Mouse (Mus musculus): Measurements from ENCODE around the gene Itpk1. TPM values are rescaled to one million over a fixed set of nuclear protein-coding genes. Genes with fewer than 3 reads are reported as not detected.

Gene Itpk1
- polyA plus RNA-seq, 1 experiment = 324 TPM

DNA sequence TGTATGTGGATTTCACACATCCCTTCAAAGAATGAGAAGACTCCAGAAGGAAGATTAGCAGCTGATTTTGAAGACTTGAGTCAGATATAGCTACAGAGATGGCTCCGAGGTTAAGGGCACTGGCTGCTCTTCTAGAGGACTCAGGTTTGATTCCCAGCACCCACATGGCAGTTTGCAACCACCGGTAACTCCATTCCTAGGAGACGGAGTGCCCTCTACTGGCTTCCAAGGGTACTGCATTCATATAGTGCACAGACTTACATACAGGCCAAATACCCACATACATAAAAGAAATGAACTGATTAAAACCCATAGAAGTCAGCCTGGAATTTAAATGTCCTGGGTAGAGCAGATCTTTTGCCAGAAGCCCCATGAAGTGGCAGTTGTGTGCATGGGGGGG, 106.2 kb downstream of the Itpk1 start:
- TF ChIP-seq POLR2A (IDR thresholded peaks at IDR 0.05; ENCODE audit: low read depth, low read length) = no peak
- peak; percentile 52; the same call in 1 of the 2 replicates for TF ChIP-seq CTCF (IDR thresholded peaks at IDR 0.05; ENCODE audit: extremely low read depth, insufficient read length, insufficient replicate concordance, low read depth, low read length)
- Histone ChIP-seq H3K36me3 (ENCODE audit: control insufficient read depth, insufficient read depth, low read length) (peaks cover 21% of the 10 kb centered on the region), H3K4me1 (ENCODE audit: control insufficient read depth, insufficient read depth, insufficient read length, low read length) (peaks cover 40% of the 10 kb centered on the region), H3K27ac (ENCODE audit: insufficient read depth, low read depth, low read length) (no peak overlapping the region), H3K27me3 (ENCODE audit: control insufficient read depth, insufficient read depth, low read length) (no peaks in the 10 kb centered on the region), H3K4me3 (ENCODE audit: low read depth, low read length) (no peak overlapping the region)
- 97% methylated on average over 3 of the region's 3 CpGs for WGBS

DNA sequence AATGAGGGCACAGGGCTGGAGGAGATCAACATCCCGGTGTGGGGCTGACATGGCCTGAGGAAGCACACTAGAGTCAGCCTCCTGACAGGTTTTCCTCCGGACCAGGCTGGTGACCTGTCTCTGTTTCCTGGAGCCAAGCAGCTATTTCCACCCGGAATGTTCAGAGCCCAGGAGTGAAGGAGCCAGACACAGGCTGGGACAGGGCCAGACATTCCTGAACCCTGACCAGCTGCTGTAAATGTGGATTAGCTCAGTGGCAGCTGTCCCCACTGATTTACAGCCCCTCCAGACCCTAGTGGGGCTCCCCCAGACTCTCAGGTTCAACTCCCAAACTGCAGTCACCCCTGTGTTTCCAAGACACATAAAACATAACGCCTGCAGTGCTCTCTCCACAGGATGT, 107.3 kb downstream of the Itpk1 start:
- no peak overlapping the region for H3K4me3 ChIP-seq (ENCODE audit: low read depth, low read length)
- no peak for TF ChIP-seq CTCF (IDR thresholded peaks at IDR 0.05; ENCODE audit: extremely low read depth, insufficient read length, insufficient replicate concordance, low read depth, low read length)
- TF ChIP-seq POLR2A (IDR thresholded peaks at IDR 0.05; ENCODE audit: low read depth, low read length) = no peak
- H3K4me1 ChIP-seq (ENCODE audit: control insufficient read depth, insufficient read depth, insufficient read length, low read length) = peaks cover 36% of the 10 kb centered on the region
- peaks cover 19% of the 10 kb centered on the region for H3K36me3 ChIP-seq (ENCODE audit: control insufficient read depth, insufficient read depth, low read length)
- no peak overlapping the region for H3K27ac ChIP-seq (ENCODE audit: insufficient read depth, low read depth, low read length)
- WGBS = 26% methylated on average over 4 of the region's 4 CpGs
- no peaks in the 10 kb centered on the region for H3K27me3 ChIP-seq (ENCODE audit: control insufficient read depth, insufficient read depth, low read length)

DNA sequence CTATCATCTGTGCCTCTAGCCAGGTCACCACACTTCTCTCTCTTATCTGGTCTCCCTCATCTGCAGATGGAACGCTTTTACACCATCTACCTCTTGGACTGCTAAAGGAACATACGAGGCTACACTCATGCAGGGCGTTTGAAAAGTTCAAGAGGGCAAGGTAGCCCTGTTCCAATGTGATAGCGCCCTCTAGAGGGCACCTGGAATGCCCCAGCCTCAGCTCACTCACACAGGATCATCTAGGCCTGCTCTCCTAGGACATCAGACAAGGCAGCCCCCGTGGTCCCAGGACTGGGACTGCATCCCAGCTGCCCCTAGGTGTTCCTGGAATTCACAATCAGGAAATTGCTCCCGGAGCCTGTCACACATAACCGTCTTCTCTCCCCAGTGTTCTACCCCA, 108.3 kb downstream of the Itpk1 start:
- Histone ChIP-seq H3K27me3 (ENCODE audit: control insufficient read depth, insufficient read depth, low read length) (no peaks in the 10 kb centered on the region), H3K4me3 (ENCODE audit: low read depth, low read length) (no peak overlapping the region), H3K4me1 (ENCODE audit: control insufficient read depth, insufficient read depth, insufficient read length, low read length) (peaks cover 27% of the 10 kb centered on the region), H3K27ac (ENCODE audit: insufficient read depth, low read depth, low read length) (no peak overlapping the region), H3K36me3 (ENCODE audit: control insufficient read depth, insufficient read depth, low read length) (peaks cover 19% of the 10 kb centered on the region)
- 59% methylated on average over 7 of the region's 7 CpGs for WGBS
- peak; percentile 76; the same call in 1 of the 2 replicates for TF ChIP-seq CTCF (IDR thresholded peaks at IDR 0.05; ENCODE audit: extremely low read depth, insufficient read length, insufficient replicate concordance, low read depth, low read length)
- no peak for TF ChIP-seq POLR2A (IDR thresholded peaks at IDR 0.05; ENCODE audit: low read depth, low read length)

DNA sequence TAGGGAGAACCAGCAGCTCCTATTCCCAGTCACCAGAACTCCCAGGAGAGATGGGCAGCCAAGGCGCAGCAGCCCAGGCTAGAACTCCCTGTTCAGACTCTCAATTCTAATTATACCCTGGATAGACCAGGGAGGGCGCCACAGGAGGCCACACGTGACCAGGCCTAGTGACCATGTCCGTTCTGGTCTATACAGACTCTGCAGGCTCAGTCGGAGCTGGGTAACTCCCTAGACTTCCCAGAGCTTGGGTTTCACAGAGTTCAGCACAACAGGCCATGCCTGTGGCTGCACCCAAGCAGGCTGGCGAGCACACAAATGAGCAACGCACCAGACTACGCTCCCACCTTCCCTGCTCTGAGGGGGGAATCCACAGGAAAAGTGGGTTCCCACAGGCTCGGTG, 110.1 kb downstream of the Itpk1 start:
- peaks cover 17% of the 10 kb centered on the region; the same call in 1 of the 2 replicates for H3K4me1 ChIP-seq (ENCODE audit: control insufficient read depth, insufficient read depth, insufficient read length, low read length)
- WGBS = 91% methylated on average over 9 of the region's 9 CpGs
- peaks cover 25% of the 10 kb centered on the region for H3K36me3 ChIP-seq (ENCODE audit: control insufficient read depth, insufficient read depth, low read length)
- H3K4me3 ChIP-seq (ENCODE audit: low read depth, low read length) = no peak overlapping the region
- no peak overlapping the region for H3K27ac ChIP-seq (ENCODE audit: insufficient read depth, low read depth, low read length)
- TF ChIP-seq POLR2A (IDR thresholded peaks at IDR 0.05; ENCODE audit: low read depth, low read length) (no peak), CTCF (IDR thresholded peaks at IDR 0.05; ENCODE audit: extremely low read depth, insufficient read length, insufficient replicate concordance, low read depth, low read length) (no peak)
- no peaks in the 10 kb centered on the region for H3K27me3 ChIP-seq (ENCODE audit: control insufficient read depth, insufficient read depth, low read length)

DNA sequence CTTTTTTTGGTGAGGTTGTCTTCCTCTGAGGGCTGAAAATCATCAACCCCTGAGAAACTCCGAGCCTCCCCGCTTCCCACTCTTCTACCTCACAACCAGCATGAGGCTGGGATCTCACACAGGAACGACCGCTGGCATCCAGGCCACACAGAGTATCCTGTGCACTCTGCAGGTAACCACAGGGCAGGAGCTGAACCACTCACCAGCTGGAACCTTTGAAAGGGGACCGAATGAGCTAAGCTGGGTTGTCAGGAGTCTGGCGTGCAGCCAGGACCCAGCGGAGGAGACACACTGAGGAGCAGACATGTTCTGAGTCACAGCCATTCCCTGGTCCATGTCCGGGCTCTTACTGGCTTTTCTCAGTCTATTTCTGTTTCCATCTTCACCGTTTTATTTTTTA, 111.0 kb downstream of the Itpk1 start:
- 75% methylated on average over 9 of the region's 9 CpGs for WGBS

DNA sequence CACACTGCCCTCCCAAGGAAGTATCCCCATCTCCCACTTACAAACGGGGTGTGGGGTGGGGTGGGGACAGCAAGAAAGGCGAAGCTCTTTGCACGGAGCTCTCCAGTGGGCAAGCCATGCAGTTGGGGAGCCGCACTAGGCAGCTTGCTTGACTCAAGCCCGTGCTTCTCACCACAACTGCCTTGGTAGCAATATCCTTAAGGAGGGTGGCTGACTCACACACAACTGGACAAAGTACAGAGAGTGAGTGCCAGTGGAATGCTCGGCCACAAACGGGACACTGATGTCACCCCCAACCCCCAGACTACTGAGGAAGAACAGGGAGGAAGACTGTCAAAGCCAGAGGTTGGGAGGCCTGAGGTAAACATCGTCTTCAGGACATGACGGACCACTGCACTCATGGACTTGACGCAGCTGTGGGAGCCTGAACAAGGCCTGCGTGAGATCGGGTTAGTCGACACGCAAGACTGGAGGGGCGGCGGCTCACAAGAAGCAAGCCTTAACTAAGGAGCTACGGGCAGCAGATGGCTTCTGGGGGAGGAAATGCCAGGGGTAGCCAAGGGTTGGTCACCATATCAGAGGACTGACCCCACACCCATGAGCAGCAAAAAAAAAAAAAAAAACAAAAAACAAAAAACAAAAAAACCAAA, 113.9 kb downstream of the Itpk1 start:
- WGBS = 77% methylated on average over 17 of the region's 17 CpGs

More for the DNA sequence above, 111.0 kb downstream of the Itpk1 start:
- H3K4me3 ChIP-seq (ENCODE audit: low read depth, low read length) = no peak overlapping the region
- H3K36me3 ChIP-seq (ENCODE audit: control insufficient read depth, insufficient read depth, low read length) = peaks cover 26% of the 10 kb centered on the region
- TF ChIP-seq POLR2A (IDR thresholded peaks at IDR 0.05; ENCODE audit: low read depth, low read length) (no peak), CTCF (IDR thresholded peaks at IDR 0.05; ENCODE audit: extremely low read depth, insufficient read length, insufficient replicate concordance, low read depth, low read length) (no peak)
- no peaks in the 10 kb centered on the region for H3K27me3 ChIP-seq (ENCODE audit: control insufficient read depth, insufficient read depth, low read length)
- H3K4me1 ChIP-seq (ENCODE audit: control insufficient read depth, insufficient read depth, insufficient read length, low read length) = peaks cover 11% of the 10 kb centered on the region; the same call in 1 of the 2 replicates
- H3K27ac ChIP-seq (ENCODE audit: insufficient read depth, low read depth, low read length) = no peak overlapping the region

DNA sequence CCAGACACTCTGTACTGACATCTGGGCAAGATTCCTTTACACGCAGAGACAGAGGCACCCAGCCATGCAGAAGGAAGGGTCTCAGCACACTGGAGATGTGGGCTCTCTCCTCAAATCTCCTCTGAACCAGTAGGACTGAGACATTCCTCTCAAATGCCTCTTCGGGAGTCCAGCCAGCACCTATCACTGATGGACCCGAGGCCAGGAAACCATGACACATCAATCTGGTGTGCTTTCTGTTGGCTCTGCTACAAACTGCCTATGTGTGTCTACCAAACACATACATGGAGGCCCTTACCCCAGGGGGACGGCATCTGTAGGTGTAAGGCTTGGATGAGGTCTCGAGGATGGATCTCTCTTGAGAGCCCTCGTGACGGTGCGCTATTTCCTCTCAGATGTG, 117.6 kb downstream of the Itpk1 start:
- Histone ChIP-seq H3K36me3 (ENCODE audit: control insufficient read depth, insufficient read depth, low read length) (peaks cover 67% of the 10 kb centered on the region), H3K27me3 (ENCODE audit: control insufficient read depth, insufficient read depth, low read length) (no peaks in the 10 kb centered on the region), H3K4me1 (ENCODE audit: control insufficient read depth, insufficient read depth, insufficient read length, low read length) (peaks cover 11% of the 10 kb centered on the region; the same call in 1 of the 2 replicates), H3K27ac (ENCODE audit: insufficient read depth, low read depth, low read length) (no peak overlapping the region), H3K4me3 (ENCODE audit: low read depth, low read length) (no peak overlapping the region)
- 89% methylated on average over 8 of the region's 8 CpGs for WGBS
- TF ChIP-seq CTCF (IDR thresholded peaks at IDR 0.05; ENCODE audit: extremely low read depth, insufficient read length, insufficient replicate concordance, low read depth, low read length) = no peak
- no peak for TF ChIP-seq POLR2A (IDR thresholded peaks at IDR 0.05; ENCODE audit: low read depth, low read length)

More for the DNA sequence above, 113.9 kb downstream of the Itpk1 start:
- no peaks in the 10 kb centered on the region for H3K27me3 ChIP-seq (ENCODE audit: control insufficient read depth, insufficient read depth, low read length)
- peaks cover 6% of the 10 kb centered on the region; the same call in 1 of the 2 replicates for H3K4me1 ChIP-seq (ENCODE audit: control insufficient read depth, insufficient read depth, insufficient read length, low read length)
- H3K27ac ChIP-seq (ENCODE audit: insufficient read depth, low read depth, low read length) = no peak overlapping the region
- no peak overlapping the region for H3K4me3 ChIP-seq (ENCODE audit: low read depth, low read length)
- H3K36me3 ChIP-seq (ENCODE audit: control insufficient read depth, insufficient read depth, low read length) = peaks cover 46% of the 10 kb centered on the region
- TF ChIP-seq CTCF (IDR thresholded peaks at IDR 0.05; ENCODE audit: extremely low read depth, insufficient read length, insufficient replicate concordance, low read depth, low read length) = no peak
- TF ChIP-seq POLR2A (IDR thresholded peaks at IDR 0.05; ENCODE audit: low read depth, low read length) = no peak

Data from small intestine, adult 2 months (tissue).